In the genomic region with DNA sequence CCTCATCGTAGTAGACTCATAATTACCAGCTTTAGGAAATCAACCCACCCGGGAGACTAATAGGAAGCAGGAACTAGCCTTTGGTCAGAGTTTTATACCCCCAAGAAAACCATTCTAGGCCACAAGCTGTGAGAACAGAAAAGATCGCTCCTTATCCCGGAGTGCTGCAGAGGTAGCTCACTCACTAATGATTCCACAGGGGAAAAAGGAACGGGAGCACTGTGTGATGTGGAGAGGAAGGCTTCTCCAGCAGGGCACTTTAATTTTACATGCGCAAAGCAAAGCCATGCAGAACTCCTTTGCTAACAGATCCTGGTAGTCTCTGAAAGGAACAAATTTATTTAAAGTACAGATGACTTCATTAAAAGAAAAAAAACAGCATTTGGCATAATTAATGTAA, we compare ENCODE assay signal across 16 mouse cellular contexts.
"Had no signal": no experiment of that assay in that cellular context is flagged by ENCODE, and none has a peak within 500 bp of the region (broad histone marks: within the 10 kb centered on the region; RNA-seq: fewer than 3 reads in every experiment).

No protein-coding gene starts in this region.

- H3K27me3 ChIP-seq: intestine, embryonic 15.5 days; kidney, embryonic 15.5 days; liver, embryonic 13.5 days; stomach, embryonic 15.5 days had no signal

- H3K36me3 ChIP-seq: intestine, embryonic 15.5 days; kidney, embryonic 15.5 days; liver, embryonic 13.5 days; stomach, embryonic 15.5 days had no signal

- H3K9me3 ChIP-seq: intestine, embryonic 15.5 days; kidney, embryonic 15.5 days; liver, embryonic 13.5 days; stomach, embryonic 15.5 days had no signal

- H3K4me1 ChIP-seq: intestine, embryonic 15.5 days; kidney, embryonic 15.5 days; liver, embryonic 13.5 days; stomach, embryonic 15.5 days had no signal

- H3K4me3 ChIP-seq: intestine, embryonic 15.5 days; kidney, embryonic 15.5 days; left cerebral cortex, adult 2 months; liver, embryonic 13.5 days; stomach, embryonic 15.5 days had no signal

- H3K9ac ChIP-seq: intestine, embryonic 15.5 days; kidney, embryonic 15.5 days; liver, embryonic 13.5 days; stomach, embryonic 15.5 days had no signal

- H3K27ac ChIP-seq: intestine, embryonic 15.5 days; kidney, embryonic 15.5 days; left cerebral cortex, adult 2 months; liver, embryonic 13.5 days; macrophage; stomach, embryonic 15.5 days had no signal

- ATAC-seq: intestine, embryonic 15.5 days had no signal

- DNase-seq: kidney, adult 11 months; kidney, adult 8-10 months; kidney, postnatal 10 days; kidney, postnatal 36 days; layer of hippocampus, postnatal 36 days; liver, embryonic 13.5 days; lung, adult 2 months; lung, postnatal 14 days; right cerebral cortex, postnatal 25 days; spleen, adult 18-20 months; thymus, postnatal 25 days had no signal

- H3K4me2 ChIP-seq: intestine, embryonic 15.5 days; kidney, embryonic 15.5 days; liver, embryonic 13.5 days; stomach, embryonic 15.5 days had no signal
